Mouse (Mus musculus): ENCODE measurements around the gene Irf9.

DNA sequence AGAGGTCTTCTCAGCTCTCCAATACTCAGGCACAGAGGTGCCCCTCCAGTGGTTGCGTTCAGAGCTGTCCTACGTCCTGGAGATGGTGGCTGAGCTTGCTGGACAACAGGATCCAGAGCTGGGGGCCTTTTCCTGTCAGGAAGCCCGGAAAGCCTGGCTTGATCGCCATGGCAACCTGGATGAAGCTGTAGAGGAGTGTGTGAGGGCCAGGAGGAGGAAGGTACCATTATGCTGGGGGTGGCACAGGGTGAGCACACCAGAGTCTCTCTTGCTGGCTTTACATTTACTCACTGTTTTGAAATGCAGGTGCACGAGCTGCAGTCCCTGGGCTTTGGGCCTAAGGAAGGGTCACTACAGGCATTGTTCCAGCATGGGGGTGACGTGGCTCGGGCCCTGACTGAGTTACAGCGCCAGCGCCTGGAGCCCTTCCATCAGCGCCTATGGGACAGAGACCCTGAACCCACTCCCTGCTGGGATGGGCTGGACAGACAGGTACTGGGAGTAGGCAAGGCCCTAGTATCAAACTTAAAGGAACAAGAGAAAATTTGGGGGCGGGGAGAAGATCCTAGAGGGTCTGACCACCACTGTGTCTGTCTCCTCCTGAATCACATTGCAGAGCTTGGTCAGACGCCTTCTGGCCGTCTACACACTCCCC lies 7.2 kb upstream of the Irf9 start:
- no peak for TF ChIP-seq RCOR1 (conservative IDR thresholded peaks at IDR 0.05; ENCODE audit: low read depth, low read length)
- TF ChIP-seq CHD2 (IDR thresholded peaks at IDR 0.05; ENCODE audit: low read length) = no peak
- TF ChIP-seq IRF4 (IDR thresholded peaks at IDR 0.05; ENCODE audit: low read depth, low read length) = no peak
- no peak for TF ChIP-seq EP300 (IDR thresholded peaks at IDR 0.05; ENCODE audit: low read length)
- no peak for TF ChIP-seq POLR2A (IDR thresholded peaks at IDR 0.05; ENCODE audit: low read depth, low read length)

Data from CH12.LX (cell line).